Mouse (Mus musculus) fibroblast of lung, adult 2 months (primary cell): ENCODE results near the gene Cdk14.
A peak's percentile ranks its signal among the peaks of the same experiment; 100 is the strongest.

Source experiments
- DNase-seq: peaks from one replicate; pipeline ENCODE4 v3.0.0-alpha.2; 2011; ENCODE audit warnings: low read depth

Cdk14 gene

DNA sequence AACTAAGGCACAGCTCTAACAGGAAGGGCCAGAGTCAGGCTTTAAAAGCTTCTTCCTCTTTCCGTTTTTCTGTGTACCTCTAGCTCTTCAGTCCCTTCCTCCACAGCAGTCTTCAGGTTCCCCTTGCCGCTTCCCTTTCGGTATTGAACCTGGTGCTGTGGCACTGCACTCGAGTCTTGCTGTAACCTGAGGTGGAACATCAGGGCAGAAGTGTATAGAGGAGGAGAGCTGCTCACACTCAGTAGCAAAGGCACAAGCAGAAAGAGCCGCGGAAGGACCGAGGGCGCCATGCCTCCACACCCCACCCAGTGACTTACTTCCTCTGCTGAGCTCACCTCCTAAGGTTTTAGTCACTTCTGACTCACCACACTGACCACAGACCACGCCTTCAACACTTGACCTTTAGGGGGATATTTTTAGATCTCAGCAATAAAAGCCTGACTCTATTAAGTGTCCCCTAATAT, at the start of gene Cdk14:
Gene Cdk14 (minus strand): TSS at position 321 of the 464 bp plus-strand sequence.
- no peak for DNase-seq

DNA sequence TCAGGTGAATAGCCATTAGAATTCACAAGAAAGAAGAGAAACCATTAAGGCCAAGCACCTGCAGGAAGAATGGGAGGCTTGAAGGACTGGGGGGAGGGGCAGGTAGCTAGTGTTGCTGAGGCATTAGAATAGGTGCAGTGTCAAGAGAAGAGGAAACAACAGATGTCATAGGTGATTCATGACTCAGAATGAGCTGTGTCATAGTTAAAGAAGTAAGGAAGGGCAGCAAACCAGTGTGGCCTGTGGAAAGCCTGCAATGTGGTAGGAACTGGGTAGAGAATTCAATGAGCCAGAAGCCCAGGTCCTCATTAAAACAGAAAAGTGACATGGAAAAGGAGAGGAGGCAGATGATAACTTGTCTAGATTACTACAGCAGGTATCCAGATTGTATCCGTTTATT, 45.1 kb upstream of the Cdk14 start:
- no peak for DNase-seq

DNA sequence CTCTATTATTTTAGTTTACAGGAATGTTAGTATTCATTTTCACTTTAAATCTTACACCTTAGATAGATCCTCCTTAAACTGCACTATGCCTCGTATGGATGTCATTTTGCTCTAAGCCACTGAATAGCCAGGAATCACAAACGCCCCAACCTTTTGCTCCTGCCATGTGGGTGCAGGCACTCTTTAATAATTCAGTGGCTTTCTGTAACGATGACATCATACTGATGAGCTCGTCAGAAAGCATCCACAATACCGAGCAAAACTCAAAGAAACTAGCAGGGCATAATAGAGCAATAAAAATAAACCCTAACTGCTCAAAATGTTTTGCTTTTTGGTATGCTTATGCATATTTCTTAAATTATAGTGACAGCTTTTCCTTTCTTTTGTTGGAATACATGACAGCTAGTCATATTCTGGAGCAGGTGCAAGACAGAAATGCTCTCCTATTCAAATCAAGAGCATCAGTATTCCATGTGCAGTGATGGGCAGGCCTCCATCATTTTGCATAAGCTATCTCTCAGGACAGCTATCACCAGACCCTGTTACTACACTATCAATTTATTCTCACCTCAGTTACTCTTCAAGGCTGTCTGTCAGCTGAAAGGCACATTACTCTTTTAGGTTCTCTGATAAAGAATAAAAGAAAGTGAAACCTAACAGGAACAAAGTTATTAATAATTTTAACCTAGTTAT, 11.8 kb upstream of the Cdk14 start:
- DNase-seq, result no peak

DNA sequence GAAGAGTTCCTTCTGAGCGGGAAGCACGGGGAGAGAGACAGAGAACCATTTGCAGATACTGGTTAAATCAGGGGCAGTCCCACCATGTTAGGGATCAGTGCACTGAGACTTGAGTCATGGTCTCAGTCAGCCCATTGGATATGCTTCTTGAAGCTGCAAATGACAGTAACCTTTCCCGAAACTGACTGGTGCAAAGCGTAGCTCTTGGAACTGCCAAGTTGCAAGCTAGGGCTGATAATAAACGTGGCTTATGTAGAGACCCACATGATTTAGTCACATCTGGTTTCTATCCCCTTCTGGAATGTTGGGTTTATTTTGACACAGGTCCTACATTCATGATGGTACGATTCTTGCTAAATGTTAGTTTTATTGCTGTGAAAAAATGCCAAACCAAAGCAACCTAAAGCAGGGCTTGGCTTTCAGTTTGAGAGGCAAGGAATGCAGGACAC, 3.6 kb upstream of the Cdk14 start:
- DNase-seq, result no peak

DNA sequence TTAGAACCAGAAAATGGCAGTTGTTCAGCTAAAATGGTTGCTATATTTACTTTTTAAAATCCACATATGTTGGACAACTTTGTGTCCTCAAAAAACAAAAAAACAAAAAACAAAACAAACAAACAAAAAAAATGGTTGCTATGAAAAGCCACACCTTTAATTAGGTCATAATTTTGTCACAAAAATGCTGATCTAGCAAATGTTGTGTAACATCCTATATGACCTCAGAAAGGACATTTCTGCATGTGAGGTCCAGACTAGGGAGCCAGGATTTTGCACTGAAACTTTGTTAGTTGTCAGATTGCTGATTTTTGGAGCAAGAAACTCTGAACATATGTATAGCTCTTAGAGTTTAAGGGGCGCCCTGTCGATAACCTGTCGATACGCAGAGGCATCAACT, 3.0 kb upstream of the Cdk14 start:
- DNase-seq, result no peak

DNA sequence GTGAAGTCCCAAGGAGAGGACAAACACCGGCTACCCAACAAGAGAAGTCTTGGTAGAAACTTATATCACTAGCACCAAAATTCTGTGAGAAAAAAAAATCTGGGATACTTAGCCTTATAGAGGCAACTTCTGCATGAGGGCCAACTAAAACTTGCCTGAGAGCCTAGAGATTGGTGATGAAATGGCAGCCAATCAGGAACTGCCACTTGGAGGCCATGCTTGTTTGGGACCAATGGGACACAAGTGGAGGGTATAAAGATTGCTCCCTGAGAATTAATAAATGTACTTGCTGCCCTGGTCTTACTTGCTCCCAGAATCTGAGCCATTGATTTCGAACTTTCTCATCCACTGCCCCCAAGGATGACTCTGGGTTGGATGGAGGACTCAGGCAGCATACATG, 1.3 kb upstream of the Cdk14 start:
- DNase-seq, result no peak

DNA sequence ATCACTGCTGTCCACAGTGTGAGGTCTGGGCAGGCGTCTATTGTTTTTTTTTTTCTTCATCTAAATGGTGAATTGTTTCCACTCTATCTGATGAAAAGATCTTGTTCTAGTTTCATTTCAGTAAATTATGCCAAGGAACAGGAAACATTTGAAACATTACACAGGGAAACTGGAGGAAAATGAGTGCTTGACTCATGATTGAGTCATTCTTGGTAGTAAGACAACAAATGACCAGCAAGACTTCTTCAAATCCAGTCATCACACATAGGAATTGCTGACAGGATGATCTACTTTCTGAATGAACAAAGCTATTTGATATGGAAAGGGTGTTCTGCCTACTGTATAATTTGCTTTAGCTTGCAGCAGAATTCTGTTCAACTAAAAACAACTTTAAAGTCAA, 859 bp downstream of the Cdk14 start:
- peak; percentile 59 for DNase-seq

DNA sequence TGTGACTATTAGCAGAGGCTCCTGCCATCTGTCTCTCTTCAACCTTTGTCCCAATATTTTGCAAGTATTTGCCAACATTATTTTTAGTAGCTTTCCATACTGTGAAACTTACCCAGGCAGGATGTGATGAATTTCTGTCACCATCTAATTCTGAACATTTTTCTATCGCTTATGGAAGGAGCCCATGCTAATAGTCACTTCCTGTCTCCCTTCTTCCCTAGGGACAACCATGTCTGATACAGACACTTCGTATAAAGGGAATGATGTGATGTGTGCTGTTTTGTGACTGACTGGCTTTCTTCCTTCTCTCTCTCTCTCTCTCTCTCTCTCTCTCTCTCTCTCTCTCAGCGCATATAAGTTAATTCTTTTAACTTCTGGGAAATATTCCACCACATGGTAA, 5.3 kb downstream of the Cdk14 start:
- DNase-seq, result no peak

DNA sequence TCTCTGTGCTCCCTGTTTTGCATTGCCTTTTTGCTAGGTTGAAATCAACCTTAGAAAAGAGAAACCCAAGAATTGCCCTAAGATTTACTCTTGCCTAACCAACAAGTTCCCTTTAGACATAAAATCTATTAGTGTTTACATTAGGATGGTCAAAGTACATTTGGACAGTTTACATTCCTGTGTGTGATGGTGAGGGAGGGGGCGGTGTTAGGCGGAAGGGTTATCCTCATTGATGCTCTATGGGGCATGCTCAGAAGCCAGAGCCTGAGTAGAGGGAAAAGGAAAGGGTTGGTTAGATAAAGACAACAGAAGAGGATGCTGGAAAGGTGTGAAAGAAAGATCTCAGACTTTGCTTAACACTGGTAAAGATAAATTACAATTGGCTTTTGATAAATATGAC, 8.2 kb downstream of the Cdk14 start:
- no peak for DNase-seq

DNA sequence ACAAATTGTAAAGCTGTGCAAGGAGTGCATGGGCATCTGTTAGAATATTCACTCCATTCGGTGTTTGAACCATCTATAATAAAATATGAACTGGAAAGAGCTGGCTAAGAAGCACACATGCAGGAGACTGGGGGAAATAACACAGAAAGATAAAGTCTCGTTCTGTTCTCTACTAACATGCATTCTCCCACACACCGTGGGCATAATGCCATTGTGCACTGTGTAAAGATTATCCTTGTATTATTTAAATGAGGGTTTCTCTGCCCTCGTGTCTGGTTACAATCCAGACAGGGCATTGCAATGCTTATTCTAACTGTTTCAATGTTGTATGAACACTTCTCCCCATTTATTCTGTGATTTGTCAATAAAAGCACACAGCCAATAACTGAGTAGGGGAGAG, 18.1 kb downstream of the Cdk14 start:
- DNase-seq, result no peak

DNA sequence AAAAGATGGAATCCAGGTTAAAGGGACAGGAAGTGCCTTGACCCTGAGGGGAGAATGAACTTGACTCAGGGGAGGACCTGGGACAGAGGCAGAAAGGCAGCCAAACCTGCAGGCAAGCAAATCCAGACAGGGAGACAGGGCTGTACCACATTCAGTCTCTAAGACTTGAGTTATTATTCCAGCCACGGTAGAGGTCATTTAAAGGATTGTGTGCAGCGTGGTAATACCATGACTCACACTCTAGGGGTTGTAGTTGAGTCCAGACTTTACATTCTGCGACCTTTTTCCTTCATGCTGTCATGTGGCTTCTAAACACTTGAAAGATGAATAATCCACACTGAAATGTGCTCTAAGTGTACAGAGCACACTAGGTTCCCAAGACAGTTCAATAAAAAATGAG, 27.3 kb downstream of the Cdk14 start:
- peak; percentile 23 for DNase-seq

DNA sequence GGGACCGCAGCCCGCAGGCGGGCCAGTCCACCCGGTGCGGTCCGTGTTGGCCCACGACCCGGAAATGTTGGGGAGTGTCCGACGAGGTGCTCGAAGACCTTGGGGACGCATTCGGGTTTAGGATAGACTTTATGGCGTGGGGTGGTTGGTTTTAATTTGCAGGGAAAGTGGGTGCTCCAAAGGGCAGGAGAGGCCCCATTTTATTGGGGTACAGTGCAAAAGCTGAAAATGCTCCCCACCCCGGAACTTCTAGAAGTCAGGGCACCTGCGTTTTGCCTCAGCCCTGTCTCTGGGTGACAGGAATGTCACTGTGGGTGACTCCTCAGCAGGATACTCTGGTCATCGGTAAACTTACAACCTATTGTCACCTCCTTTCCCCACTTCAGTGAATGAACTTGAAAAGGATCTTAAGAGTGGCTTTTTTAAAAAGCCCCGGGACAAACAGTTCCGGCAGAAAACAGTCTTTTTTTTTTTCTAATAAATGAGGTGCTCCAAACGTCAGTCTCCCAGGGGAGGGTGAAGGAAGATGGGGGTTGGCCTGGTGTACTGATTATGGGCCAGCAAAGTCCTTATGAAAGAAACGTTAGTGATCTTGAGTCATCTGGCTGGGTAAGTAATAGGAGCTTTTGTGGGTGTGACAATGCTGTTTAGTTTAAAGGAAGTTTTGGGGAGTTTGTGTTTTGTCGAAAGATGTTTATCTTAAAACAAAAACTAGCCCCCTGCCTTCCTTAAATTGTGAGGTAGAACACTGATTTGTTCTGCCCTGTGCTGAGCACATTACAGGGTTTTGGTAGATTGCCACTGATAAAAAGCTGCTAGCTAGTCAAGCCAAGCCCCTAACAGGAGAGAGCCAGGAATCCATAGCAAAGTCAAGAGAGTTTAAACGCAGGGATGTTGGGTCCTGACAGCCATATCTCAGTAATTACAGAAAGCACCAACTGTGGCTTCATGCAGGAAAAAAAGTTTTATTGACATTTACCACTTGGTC, 39.1 kb downstream of the Cdk14 start:
- DNase-seq, result peak; percentile 12

DNA sequence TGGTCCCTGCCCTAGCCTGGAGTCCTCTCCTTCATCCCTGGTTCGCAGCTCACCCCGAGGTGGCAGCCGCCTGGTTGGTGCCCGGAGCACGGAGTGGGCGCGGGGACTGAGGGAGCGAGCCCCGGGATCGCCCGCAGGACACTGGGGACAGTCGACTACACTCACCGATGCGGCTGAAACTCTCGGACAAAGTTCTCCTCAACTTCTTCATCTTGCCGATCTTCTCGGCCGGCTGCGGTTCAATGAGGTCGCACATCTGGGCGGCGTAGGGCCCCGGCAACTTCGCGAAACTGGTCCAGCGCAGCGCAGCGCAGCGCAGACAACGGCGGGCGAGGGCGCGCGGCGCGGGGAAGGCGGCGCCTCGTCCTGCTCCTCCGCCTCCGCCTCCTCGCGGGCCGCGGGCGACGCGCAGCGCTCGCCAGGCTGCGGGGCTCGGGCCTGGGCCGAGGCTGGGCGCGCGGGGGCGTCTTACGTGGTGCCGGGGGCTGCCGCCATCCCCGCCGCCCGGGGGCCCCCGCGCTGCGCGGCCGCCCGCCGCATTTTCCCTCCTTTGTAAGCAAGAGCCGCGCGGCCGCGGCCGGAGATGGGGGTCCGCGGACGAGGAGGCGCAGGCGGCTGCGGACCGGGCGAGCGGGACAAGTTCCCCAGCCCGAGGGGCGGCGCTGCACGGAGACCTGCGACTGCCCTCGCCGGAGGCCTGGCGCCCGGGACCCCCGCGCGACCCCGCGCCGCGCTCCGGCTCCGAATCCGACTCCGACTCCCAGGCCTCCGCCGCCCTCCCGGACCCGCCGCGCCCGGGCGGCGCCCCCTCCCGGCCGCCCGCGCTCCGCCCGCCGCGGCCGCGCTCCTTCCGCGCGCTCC, 40.0 kb downstream of the Cdk14 start:
- DNase-seq, result no peak

DNA sequence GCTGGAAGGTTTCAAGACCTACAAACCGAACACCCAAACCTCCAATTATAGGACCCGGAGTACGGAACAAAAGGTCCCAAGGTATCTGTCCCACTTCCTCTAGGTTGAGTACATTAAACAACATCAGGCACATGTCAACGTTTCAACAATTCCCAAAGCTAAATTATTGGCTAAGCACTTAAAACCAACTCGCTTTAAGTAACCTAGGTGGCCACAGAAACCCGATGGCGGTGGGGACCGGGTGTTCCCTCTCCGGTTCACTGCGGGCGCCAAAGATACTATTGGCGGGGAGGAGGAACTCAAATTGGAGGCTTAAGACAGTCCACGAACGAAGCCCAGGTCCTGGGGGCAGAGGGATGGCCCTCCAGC, 40.6 kb downstream of the Cdk14 start:
- DNase-seq, result no peak

DNA sequence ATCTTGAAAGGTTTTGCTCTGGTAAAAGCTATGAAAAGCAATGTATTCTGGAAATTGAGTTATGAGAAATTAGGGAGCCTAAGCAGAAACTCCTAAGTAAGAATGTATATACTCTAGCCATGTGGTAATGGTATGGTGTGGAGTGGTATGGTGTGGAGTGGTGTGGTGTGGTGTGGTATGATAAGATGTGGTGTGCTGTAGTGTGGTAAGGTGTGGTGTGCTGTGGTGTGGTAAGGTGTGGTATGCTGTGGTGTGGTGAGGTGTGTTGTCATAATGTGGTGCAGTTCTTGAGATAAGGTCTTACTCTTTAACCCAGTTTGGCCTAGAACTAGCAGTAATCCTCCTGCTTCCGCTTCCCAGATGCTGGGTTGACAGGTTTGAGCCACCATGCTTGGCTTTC, 45.7 kb downstream of the Cdk14 start:
- no peak for DNase-seq

DNA sequence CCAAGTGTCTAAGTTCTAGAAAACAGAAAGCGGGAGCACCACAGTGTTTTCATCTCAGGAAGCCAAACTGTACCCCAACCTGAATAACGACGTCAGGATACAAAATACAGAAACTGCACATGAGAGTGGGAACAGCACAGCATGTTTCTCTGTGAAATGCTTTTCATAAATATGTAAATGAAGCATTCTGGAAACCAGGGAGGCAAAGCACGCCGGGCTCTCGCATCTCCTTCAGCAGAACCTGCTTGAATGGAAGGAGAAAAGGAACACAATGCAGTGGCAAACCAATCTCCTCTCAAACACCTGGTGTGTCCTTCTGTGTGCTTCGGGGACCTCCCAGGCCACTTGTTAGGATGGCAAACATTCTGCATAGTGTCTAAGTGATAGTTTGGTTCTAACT, 46.6 kb downstream of the Cdk14 start:
- no peak for DNase-seq

DNA sequence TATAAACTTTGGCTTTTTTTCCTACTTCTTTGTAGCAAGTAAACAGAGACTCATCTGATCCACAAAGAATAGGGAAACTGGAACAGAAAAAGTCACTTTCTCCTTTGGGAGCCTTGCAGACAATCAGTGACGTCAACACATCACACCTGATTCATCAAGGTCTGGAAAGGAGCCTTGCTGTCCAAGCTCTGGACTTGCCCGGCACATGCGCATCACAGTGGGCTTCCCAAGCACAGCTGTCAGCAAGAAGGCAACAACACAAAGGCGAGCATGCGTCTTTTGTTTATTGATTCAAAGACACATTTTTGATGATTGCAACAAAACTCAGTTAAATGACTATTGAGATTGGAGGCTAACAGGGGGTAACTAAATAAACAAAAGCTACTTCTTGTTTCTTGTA, 47.2 kb downstream of the Cdk14 start:
- no peak for DNase-seq

DNA sequence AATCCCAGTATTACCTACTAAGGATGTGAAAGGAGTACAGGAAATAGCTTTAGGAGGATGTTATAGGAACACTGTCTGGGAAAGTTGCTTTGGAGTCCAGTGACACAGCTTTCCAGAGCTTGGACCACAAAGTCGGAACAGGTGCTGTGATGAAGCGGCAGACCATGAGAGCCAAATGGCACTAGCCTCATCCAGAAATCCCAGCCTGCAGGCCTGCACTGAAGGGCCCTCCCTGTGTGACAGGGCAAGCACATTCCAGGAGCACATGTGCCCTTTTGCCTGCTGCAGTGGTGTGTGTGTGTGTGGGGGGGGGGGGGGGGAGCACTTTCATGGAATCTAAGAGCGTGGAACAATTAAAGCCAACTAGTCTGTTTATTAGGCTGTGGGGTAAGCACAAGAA, 47.8 kb downstream of the Cdk14 start:
- no peak for DNase-seq

DNA sequence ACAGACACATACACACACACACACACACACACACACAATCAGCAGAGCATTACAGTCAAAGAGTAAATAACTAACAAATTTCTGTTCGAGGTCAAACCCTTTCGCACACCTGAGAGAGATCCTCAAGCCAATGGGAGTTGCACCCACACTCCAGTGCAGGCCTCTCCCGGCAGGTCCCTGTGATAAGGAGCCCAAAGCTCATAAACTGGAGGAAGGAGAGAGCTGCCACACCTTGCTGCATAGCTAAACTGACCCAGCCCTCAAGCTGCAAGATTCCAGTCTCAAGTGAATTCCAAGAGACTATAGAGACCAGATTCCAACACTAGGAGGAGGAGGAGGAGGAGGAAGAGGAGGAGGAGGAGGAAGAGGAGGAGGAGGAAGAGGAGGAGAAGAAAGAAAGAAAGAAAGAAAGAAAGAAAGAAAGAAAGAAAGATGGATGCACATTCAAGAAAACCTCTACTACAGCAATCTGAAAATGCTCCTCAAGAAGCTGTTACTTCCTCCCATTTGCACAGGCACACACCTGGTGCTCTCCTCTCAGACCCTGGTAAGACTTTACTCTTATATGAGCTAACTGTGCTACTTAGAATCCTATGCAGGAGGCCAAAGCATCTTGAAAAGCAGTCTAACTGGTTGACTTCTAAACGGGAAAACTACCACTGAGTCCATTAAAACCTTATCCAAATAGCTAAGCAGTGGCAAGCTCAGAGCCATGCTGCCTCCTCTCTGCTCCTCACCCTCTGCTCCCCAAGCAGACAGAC, 49.6 kb downstream of the Cdk14 start:
- DNase-seq, result no peak

DNA sequence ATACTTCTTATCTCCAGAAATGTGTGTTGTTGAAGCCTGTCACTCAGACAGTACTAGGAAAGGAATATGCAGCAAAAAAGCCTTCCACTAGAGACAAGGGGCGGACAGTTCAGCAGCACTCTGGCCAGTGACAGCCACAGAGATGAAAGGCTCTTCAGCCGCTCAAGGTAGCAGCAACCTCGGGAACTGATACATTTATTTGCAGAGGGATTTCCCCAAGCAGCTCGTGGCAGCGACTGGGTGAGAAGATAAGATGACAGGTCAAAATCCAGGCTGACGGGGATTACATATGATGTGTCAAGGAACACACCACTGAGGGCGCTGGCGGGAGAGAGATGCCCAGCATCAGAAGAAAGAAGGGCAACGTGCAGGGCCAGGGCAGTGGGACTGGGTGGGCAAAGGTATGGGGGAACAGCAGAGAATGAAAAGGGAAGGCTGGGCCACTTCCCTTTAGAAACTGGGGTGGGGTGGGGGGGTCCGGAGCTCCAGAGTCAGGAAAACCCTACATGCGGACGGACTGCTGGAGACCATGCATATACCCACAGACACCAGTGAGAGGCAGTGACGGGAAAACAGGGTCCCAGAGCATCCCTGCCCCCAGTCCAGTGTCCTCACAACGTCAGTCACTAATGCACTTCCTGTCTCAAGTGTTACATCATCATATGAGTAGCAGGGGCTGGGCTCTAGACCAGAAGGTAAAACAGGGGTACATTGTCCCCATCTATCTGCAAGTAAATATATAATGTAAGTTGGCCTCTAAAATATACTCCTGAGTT, 51.5 kb downstream of the Cdk14 start:
- no peak for DNase-seq

DNA sequence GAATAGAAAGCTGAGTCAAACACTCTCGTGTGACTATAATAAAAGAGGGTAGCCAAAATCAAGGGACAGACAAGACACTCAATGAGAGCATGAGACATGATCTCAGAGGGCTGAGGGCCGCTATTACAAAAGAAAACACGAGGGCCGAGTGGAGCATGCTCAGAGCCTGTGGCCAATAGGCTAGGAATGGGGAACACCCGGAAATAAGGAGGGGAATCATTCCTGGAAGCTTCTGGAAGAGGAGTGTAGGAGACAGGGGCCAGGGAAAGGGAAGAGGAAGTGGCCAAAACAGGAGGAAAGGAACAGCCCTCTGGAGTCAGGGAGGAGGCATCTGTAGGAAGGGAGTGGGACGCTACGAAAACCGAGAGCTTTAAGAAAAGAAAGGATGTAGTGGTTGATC, 52.6 kb downstream of the Cdk14 start:
- no peak for DNase-seq
